Mouse (Mus musculus) limb, embryonic 15.5 days (tissue): Measurements from ENCODE around the gene Manea. TPM values are rescaled to one million over a fixed set of nuclear protein-coding genes. Genes with fewer than 3 reads are reported as not detected.

Experiments used
- ATAC-seq: fragments of 200-750 bp; cut with Nextera tagmentation; 2 replicates; pipeline ENCODE4 v1.8.0; 2017; ENCODE audit warnings: low read depth, moderate TSS enrichment; ENCODE audit not compliant: insufficient number of reproducible peaks, low FRiP score, low TSS enrichment
- H3K27ac ChIP-seq: fragments of 300-500 bp; sonication (generic); 2 replicates; pipeline ENCODE4 v1.5.1; 2015; ENCODE audit warnings: moderate library complexity, mild to moderate bottlenecking, inconsistent platforms
- H3K27me3 ChIP-seq: fragments of 300-500 bp; sonication (generic); 2 replicates; pipeline ENCODE4 v1.6.1; 2015; ENCODE audit warnings: inconsistent platforms
- H3K36me3 ChIP-seq: fragments of 300-500 bp; sonication (generic); 2 replicates; pipeline ENCODE4 v1.6.1; 2015; ENCODE audit warnings: inconsistent platforms
- H3K4me1 ChIP-seq: fragments of 300-500 bp; sonication (generic); 2 replicates; pipeline ENCODE4 v1.6.1; 2015; ENCODE audit warnings: inconsistent platforms
- H3K4me2 ChIP-seq: fragments of 300-500 bp; sonication (generic); 2 replicates; pipeline ENCODE4 v1.6.1; 2015; ENCODE audit warnings: mild to moderate bottlenecking, inconsistent platforms
- H3K4me3 ChIP-seq: fragments of 300-500 bp; sonication (generic); 2 replicates; pipeline ENCODE4 v1.5.1; 2015; ENCODE audit warnings: mild to moderate bottlenecking, inconsistent platforms
- H3K9ac ChIP-seq: fragments of 300-500 bp; sonication (generic); 2 replicates; pipeline ENCODE4 v1.6.1; 2015; ENCODE audit warnings: inconsistent platforms
- H3K9me3 ChIP-seq: fragments of 300-500 bp; sonication (generic); 2 replicates; pipeline ENCODE4 v1.6.1; 2016; ENCODE audit warnings: inconsistent platforms
- WGBS: fragments of 180-500 bp; shearing (Covaris S2); methylation state at CpG from one replicate; pipeline ENCODE4 v1.1.7; 2015; 5-methylcytosine and 5-hydroxymethylcytosine counted together
- polyA plus RNA-seq: library from polyadenylated mRNA; unstranded; fragments of >200 nt; fragmentation: Nextera tagmentation; extraction: Ambion mirVana; gene quantifications from 2 replicates; pipeline ENCODE4 v1.2.1, GENCODE M21; 2015

Gene Manea
- polyA plus RNA-seq, 1 experiment from 2014 or later = 11.8 TPM

GRCm38 (mm10) chr4:26275769-26276168, 70.9 kb downstream of the Manea start:
- Histone ChIP-seq H3K27me3 (no peaks in the 10 kb centered on the region), H3K4me1 (no peaks in the 10 kb centered on the region), H3K36me3 (no peaks in the 10 kb centered on the region), H3K4me3 (no peak overlapping the region), H3K27ac (no peak overlapping the region), H3K9ac (no peak overlapping the region), H3K9me3 (no peaks in the 10 kb centered on the region), H3K4me2 (no peak overlapping the region)
- WGBS = 75% methylated on average over 2 of the region's 2 CpGs
- ATAC-seq = no peak
